Mouse (Mus musculus): ENCODE measurements around the gene Tex44.

The Tex44 gene

DNA sequence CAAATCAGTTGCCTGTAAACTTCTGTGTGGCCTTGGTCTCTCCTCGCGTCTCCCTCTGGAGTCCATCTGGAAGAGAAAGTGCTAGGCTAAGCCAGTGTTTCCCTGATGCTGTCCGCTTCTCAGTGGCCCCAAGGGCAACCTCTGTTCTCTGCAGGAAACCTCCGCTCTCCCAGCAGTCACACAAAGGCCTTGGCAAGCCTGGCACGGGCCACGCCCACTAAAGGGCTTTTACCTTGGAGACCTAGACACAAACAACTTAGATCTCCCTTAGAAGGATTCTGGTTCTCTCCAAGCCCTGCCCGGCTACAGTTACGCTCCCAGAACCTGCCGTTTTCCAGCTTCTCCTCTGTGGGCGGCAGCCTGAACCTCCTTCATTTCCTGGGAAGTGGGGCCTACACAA lies 5.1 kb upstream of the Tex44 start:
- DNase-seq (ENCODE audit: extremely low read depth, low read depth, low spot score), result no peak

DNA sequence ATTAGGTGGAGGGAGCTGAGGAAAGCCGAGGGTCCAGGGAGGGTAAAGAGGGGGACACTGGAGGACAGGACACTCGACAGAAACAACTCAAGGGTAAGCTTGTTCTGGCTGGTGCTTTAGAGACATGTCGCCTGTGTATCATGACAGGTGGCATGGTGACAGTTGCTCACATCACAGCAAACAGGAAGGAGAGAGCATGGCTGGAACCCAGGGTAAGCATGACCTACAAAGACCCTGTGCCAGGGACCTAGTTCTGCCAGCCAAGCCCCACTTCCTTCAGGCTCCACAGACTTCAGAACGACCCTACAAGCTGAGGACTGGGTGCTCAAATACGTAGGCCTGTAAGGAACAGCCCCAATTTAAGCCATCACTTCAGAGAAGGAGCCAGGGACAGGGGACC lies 2.2 kb upstream of the Tex44 start:
- no peak for DNase-seq (ENCODE audit: extremely low read depth, low read depth, low spot score)

DNA sequence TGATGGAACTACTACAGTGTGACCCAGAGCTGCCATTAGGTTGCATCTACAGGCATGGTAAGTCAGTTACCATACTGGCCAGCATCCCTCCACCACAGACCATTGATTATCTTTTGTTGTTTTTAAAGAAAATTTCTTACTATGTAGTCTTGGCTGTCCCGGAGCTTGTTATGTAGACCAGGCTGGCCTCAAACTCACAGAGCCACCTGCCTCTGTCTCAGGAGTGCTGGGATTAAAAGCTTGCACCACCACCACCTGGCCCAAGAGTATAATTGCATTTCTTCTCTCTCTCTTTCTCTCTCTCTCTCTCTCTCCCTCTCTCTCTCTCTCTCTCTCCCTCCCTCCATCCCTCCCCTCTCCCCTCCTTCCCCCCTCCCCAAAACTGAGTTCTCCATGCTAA lies 1.8 kb upstream of the Tex44 start:
- DNase-seq (ENCODE audit: extremely low read depth, low read depth, low spot score), result no peak

DNA sequence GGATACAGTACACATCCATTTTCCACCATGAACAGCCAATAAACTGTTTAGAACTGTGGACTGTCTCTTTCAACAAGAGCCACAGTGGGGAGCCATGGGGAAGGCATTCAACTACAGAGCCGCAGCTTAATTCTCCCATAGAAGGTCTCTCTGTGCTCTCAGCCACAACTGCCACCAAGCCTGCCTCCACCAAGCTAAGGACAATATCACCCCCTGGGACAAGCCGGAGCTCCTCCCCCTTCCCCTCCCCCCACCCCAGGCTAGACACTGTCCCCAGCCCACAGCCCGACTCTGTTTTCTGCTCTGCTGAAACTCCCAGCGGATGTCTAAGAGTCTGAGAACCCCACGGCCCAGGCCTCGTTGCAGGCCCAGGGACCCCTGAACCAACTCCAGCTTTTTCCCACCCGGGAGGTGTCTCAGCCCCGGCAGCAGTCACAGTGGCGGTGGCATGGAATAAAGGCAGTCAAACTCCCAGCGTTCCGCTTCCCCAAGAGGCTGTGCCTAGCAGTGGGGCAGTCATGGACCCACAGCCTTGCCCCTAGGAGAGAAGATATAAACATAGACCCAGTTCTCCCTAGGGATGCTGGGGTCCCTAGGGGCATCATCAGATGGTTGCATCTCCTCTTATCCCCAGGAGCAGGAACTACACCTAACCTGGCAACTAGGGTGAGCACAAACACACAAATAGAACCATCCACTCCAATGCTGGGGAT lies 1.1 kb upstream of the Tex44 start:
- no peak for DNase-seq (ENCODE audit: extremely low read depth, low read depth, low spot score)

DNA sequence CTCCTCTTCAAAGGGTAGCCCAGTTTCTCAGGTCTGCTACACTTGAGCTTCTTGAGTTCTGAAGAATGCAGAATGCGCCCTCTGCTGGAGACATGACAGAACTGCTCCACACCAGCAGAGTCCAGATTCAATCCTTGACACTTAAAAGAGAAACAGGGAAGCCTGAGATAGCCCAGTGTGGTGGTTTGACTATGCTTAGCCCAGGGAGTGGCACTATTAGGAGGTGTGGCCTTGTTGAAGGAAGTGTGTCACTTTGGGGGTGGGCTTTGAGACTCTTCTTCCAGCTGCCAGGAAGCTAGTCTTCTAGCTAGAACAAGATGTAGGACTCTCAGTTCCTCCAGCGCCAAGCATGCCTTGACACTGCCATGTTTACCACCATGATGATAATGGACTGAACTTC lies 3.9 kb downstream of the Tex44 start:
- DNase-seq (ENCODE audit: extremely low read depth, low read depth, low spot score), result no peak

DNA sequence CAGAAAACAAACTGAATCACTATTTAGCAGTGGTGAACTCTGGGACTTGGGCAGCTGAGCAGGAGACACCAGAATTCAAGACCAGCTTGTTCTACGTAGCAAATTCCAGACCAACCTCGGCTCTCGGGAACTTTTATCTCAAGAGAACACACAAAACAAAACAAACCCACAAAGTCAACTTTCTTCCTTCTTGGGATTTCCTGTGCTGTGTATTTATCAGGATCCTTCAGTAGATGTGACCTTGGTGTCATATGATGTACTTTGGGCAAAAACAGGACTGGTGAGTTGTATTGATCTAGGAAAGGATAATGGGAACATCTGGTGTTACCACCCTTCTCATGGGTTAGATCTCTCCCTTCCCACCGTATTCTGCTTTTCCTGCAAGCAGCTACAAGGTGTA lies 6.6 kb downstream of the Tex44 start:
- no peak for DNase-seq (ENCODE audit: extremely low read depth, low read depth, low spot score)

DNA sequence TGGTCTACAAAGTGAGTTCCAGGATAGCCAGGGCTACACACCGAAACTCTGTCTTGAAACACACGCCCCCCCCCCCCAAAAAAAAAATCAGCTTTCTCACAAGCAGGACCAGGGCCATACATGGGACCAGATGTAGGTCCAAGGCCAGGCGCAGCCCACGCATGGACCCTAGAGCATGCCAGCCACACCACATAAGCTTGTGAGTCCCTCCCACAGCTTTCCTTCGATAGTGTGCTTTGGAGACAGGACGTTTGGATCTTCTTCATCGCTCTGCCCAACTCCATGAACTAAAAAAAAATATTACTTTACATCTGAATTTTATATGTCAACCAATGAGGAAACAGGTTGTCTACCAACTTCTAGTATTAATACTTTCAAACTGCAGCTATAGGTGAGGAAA lies 7.2 kb downstream of the Tex44 start:
- no peak for DNase-seq (ENCODE audit: extremely low read depth, low read depth, low spot score)

DNA sequence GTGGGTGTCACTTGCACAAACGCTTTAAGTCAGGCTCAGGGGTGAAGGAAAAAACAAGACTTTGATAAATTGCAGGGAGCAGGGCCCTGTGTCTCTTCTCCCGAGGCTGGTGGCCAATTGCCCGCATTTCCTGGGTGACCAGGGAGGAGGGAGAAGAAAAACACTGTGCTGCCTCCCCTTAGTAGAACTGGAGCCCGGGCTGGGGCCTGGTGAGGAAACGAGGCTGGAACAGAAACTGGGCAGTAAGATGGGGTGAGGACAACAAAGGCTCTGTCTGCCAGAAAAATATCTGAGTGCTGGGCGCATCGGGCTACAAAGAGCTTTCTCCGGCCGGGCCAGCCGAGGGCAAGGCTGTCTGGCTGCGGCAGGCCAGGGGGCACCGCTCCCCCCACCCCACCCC lies 7.9 kb downstream of the Tex44 start:
- no peak for DNase-seq (ENCODE audit: extremely low read depth, low read depth, low spot score)

DNA sequence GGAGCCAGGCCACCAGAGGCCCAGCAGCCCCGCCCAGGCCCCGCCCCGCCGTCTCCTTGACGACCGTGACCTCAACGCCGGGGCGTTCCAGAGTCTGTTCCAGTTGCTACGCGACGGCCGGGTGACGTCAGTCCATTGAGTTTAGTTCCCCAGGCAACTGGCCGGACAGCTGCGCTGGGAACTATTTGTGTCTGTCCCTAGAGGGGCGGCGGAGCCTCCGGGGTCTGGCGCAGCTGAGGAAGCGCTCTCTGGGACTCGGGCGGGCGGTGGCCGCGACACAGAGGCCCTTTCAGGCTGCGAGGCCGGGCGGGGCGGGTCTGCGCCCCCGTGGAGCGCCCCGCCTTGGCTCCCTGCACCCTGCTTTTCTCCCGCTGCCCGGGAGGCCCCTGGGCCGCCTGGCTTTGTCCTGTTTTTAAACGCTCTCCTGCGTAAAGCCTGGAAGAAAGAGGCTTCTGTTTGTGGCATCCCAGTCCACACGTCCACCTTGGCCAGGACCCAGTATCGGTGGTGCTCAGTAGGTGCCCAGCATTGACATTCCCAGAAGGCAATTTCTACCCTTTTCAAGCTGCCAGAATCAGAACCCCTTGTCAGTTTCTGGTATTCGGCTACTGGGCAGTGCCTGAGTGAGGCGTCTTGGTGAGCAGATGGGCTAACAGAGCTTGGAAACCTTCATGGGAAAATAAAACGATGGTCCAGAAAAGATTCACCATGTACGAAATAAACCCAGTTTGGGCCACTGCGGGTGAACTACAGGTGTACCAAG lies 8.5 kb downstream of the Tex44 start:
- no peak for DNase-seq (ENCODE audit: extremely low read depth, low read depth, low spot score)

DNA sequence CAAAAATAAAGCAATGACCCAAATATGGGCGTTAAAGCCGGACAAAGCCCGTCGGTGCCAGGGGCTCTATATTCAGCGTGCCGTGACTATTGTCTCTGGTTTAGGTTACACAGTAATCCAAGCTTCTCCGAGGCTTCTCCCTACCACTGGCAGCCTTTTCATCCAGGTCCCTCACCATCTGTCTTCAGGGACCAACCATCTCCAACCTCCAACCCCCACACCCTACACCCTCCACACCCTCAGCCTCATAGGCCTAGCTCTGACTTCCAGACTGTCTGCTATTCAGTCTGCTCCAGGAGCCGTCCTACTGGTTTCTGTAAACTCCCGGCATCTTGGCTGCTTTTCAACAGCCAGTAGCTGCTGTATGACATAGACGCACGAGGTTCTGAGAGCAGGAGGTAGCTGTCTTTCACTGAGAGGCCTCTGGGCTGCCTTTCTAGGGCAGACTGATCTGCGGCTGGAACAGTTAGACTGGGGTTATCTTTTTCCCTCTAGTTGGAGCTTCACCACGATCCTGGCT lies 9.2 kb downstream of the Tex44 start:
- DNase-seq (ENCODE audit: extremely low read depth, low read depth, low spot score), result no peak

DNA sequence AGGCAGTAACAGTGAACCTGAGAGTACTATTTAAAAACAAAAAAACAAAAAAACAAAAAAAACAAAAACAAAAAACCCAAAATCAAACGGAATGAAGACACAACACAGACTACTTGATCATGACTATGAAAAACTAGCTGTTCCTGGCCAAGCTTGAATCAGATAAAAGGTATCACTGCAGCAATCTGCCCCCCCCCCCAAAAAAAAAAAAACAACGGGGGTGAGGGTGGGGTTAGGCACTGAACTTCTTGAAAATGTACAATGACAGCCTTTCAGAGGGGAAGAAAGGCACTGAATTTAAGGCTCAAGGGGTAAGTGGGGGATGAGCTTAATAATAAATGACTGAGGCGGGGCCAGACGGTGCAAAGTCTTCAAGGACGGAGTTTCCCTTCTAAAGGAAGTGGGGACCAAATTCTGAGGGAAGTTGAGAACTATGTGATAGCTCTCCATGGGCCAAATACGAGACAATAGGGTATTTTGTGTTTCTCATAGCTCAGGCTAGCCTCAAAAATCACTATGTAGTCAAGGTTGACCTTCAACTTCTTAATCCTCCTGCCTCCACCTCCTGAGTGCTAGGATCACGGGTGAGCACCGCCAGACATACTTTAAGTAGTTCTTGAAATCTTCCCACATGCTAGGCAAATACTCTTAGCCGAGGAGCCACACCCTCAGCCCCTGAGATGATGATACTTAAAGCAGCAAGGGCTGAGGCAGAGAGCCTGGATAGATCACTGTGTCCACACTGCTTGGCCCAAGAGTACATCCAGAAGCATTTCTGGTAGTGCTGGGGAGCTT lies 11.3 kb downstream of the Tex44 start:
- no peak for DNase-seq (ENCODE audit: extremely low read depth, low read depth, low spot score)

DNA sequence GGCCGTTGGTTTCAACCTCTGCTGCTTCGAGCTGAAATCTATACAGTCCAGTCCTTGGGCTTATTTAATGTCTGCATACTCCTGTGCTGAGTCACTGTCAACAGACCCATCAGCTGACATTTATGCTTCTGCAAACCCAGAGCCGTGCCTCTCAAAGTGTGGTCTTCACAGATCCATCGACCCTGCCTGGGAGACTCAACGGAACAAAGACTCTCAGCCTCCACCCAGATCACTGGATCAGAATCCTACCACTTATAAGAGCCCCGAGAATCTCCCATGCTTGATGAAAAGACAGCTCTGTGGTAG lies 11.8 kb downstream of the Tex44 start:
- DNase-seq (ENCODE audit: extremely low read depth, low read depth, low spot score), result no peak

DNA sequence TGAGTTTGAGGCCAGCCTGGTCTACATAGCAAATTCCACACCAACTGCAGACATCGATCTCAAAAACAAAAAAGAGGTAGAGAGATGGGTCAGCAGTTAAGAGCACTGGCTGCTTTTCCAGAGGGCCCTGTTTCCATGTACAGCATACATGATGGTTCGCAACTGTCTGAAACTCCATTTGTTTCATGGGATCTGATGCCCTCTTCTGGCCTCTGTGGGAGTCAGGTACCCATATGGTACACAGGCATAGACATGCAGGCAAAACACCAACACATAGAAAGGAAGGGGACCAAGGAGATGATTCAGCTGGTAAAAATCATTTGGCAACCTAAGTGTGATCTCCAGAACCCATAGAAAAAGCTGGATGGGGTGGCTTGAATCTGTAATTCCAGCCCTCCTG lies 12.4 kb downstream of the Tex44 start:
- DNase-seq (ENCODE audit: extremely low read depth, low read depth, low spot score), result no peak

DNA sequence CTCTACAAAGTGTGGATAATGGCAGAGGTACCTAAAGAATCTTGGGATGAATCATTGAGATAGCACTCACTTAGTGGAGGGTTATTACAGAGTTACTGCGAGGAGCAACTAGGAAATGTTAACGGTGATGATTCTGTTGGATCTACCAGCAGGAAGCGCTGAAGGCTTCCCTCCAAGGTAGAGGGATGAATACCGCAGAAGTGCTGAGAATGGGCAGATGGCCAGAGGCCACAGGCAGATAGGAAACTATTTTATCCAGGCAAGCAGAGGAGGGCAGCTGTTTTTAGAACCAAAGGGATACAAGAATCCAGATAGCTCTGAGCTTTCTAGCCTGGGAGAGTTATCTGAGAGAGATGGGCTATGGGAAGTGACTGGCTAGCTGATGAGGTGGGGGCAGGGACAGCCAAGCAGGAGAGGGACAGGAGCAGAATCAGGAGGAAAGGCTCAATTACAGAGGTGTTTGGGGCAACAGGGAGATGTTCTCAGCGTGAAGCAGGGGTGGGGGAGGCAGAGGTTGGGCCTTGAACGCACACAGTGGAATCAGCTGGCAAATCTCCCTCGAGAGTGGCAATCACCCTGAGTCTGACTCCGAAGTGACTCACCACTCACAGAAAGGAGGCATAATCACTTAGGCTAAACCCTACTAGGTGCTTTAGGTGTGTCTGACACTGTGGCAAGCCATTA lies 13.5 kb downstream of the Tex44 start:
- no peak for DNase-seq (ENCODE audit: extremely low read depth, low read depth, low spot score)

DNA sequence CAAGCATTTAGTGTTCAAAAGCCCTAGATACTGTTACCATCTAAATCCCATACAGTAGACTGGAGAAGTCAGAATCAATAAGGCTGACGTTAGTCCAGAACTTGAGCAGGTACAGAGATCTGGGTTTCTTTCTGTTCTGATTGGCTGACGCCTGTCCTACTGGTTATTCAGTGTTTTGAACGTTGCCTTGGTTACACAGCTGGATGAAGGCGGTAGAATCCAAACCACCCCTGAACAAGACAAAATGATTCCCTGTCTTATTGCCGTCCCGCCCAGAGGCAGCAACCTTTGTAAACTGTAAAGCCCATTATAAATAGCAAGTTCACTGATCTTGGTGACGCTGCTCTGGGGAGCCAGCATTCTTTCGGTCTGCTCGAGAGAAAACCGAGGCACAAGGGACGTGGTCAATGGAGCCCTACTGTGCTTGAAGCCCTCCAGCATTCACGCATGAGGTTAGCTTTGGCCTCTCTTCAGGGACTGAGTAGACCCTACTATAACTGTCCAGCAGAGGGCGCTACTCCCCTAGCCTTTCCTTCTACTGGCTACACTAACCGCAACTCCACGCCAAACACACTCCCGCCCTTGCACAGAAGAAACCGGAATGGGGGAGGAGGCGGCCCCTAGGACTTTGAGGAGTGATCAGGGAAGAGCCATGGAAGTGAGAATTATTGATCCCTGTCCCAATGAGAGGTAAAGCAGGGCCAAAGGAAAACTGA lies 14.2 kb downstream of the Tex44 start:
- no peak for DNase-seq (ENCODE audit: extremely low read depth, low read depth, low spot score)

DNA sequence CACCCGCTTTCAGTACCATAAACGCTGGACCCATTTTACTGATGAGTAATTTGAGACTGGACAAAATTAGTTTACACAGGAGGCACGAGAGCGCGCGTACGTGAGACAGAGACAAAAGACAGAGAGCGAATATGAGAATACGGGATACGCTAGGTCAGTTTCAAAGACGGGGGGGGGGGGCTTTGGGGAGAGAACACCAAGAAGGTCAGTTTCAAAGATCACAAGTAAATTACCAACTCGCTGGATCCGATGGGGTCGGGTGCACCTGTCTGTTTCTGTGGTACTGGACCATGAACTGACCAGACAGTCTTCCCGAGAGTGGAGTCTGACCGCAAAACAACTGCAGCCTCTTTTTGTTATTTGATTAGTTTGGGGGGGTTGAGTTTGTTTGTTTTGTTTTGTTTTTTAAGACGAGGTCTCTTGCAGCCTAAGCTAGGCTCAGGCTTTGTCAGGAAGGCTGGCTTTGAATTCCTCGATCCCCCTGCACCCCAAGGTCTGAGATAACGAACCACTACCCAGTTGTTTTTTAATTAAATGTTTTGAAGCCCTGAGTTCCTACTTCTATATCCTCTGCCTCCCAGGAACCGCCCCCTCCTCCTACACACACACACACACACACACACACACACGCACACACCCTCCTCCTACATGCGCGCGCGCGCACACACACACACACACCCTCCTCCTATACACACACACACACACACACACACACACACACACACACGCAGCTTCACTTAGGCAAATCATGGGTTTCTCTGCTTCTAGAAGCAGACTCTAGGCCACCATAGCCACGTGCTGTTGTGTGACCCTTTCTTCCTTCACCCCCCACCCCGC lies 15.0 kb downstream of the Tex44 start:
- DNase-seq (ENCODE audit: extremely low read depth, low read depth, low spot score), result no peak

DNA sequence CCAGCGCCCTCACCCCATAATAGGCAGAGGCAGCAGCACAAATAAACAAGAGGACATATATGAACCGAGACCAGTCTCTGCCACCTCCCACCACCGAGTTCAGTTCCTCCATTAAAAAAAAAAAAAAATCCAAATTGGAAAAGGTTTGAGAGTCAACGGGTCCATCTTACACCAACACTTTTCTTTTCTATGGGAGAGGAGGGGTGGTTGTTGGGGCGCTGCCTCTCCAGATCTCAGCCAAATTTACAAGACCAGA lies 15.5 kb downstream of the Tex44 start:
- no peak for DNase-seq (ENCODE audit: extremely low read depth, low read depth, low spot score)

DNA sequence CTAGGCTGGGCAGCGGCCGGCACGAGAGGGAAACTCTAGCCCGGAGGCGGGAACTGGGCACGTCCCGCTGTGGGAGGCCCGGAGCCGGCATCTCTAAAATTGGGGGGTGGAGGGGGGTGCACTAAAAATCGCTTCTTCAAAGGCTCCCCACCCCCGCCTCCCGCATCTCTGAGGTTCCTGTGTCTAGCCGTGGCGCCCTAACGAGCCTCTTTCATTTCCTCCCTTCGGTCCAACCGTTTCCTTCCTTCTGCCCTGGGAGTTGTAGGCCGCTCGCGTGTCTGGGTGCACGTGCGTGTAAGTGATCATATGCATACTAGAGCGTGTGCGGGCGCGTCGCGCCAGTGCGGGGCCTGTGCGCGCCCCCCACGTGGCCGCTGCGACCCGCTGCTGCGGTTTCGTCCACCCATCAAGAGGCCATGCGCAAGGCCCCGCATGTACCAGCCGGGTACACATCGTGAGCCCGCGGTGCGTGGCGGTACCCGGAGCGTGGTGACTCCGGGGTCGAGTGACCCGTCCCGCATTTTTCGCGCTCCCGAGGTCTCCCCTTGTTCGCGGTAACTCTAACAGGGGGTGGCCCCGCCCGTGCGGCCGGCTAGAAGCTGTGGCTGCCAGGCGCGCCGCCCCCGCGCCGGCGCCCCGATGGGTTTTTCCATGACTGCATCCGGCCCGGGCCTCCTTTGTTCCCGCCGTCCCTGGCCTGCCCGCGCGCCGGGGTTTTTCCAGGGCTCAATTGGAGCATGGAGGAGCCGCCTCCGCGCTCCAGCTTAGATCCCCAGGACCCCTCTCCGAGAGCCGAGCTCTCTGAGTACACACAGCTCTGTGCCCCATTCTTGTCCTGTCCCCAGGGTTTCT lies 16.1 kb downstream of the Tex44 start:
- DNase-seq (ENCODE audit: extremely low read depth, low read depth, low spot score), result no peak

DNA sequence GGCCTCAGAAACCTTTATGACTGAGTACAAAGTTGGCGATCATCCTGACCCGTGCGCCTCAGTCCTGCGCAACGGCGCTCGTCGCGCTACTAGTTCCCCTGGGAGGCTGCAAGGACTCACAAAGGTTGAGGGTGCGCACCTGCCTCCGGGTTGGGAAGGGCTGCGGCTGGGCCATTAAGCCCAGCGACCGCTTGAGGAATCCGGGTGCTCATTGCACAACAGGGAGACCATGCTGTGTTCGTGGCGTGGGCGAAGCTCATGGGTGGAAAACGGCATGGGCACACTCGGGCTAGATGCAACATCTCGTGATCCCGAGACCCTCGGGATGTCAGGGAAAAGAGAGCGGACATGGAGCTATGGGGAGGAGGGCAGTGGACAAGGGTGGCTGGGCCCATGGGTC lies 16.7 kb downstream of the Tex44 start:
- no peak for DNase-seq (ENCODE audit: extremely low read depth, low read depth, low spot score)

Measured in fat pad, adult 2 months (tissue).